Mouse (Mus musculus): ENCODE measurements around the gene Sv2c. TPM values are rescaled to one million over a fixed set of nuclear protein-coding genes. Genes with fewer than 3 reads are reported as not detected.
"Not testable (repeated sequence)": the region's sequence is repeated elsewhere in the genome, so short reads cannot be mapped to it uniquely, and the experiment has no call there.

The Sv2c gene
- total RNA-seq, 1 experiment from 2014 or later: not detected

DNA sequence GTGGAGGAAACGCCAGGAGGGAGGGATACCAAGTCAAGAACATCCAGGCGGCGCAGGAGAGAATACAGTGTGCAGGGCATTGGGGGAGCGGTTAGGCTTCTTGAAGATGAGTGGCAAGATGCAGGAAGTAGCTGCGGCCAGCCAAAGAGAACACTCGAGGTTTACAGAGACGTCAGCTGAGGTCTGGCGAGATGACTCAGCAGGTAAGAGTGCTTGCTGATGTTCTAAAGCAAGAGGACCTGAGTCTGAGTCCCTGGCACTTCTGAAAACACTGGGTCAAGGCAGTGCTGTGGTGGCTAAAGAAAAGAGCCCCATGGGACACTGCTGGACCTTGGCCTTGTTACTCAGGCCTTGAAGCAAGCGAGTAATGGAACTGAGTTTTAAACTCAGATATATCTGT lies 144.2 kb downstream of the Sv2c start:
- peak; percentile 74 for ATAC-seq (replicated peaks; ENCODE audit: insufficient number of reproducible peaks, low FRiP score, low TSS enrichment, poor library complexity, severe bottlenecking)

DNA sequence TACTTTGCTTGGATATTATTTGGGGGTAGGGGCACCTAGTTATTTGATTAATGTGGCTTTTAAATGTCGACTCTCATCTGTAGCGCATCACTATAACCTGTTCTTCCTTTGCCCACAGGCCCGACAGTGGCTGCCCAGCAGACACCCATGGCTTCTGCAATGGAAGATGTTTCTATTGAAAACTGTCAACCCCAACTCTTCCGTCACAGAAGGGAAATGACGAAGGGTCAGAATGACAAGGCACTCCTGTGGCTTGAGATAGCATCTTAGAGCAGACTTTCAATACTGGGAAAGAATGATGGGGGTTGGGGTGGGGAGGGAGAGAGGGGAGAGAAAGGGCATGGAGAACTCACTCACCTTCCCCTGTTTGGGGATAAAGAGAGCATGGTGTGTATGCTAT lies 145.2 kb downstream of the Sv2c start:
- ATAC-seq (replicated peaks; ENCODE audit: insufficient number of reproducible peaks, low FRiP score, low TSS enrichment, poor library complexity, severe bottlenecking): no peak

- ATAC-seq (replicated peaks; ENCODE audit: insufficient number of reproducible peaks, low FRiP score, low TSS enrichment, poor library complexity, severe bottlenecking): no peak
These were observed 146.0 kb downstream of the Sv2c start for GRCm38 (mm10) chr13:95986375-95986774.

GRCm38 (mm10) chr13:95975225-95975624 lies 157.2 kb downstream of the Sv2c start:
- no peak for ATAC-seq (replicated peaks; ENCODE audit: insufficient number of reproducible peaks, low FRiP score, low TSS enrichment, poor library complexity, severe bottlenecking)

DNA sequence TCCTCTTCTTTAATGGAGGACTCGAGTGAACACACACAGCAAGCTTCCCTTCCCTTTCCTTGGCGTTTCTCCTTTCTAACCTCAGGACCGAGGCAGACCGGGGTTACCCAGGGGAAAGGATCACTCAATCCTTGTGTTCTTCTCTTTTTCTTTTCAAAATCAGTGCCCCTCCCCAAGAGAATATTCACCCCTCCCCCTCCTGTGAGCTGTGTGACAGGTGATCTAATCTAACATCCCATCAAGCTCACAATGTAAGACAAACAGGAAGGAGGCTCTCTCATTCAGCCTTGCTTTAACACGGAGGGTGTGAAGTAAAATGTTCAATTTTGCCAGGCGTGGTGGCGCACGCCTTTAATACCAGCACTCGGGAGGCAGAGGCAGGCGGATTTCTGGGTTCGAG lies 158.3 kb downstream of the Sv2c start:
- ATAC-seq (replicated peaks; ENCODE audit: insufficient number of reproducible peaks, low FRiP score, low TSS enrichment, poor library complexity, severe bottlenecking): no peak

DNA sequence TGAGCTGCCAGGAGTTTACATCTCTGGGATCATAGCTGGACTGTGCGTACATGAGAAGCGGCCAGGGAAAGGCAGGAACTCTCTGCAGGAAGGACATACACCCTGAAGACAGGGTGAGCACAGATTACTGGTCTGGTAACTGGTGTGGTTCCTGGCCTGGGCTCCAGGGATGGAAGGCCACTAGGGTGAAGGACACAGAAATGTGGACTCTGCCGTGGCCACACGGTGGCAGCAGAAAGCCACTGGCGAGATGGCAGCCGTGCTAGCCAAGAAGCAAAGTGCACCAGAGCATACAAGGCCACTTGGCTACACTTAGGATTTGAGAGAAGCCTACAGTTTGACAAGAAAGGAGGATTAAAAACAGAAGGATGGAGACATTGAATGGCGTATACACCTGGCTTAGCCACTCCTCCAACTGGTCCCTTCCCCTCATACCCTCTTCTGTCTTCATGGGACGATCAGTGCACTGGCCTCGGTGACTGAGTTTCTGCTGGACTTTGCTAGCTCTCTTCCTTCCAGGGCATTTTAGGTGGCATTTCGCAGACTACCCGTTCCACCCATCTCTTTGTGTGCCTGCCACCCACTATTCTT lies 158.9 kb downstream of the Sv2c start:
- ATAC-seq (replicated peaks; ENCODE audit: insufficient number of reproducible peaks, low FRiP score, low TSS enrichment, poor library complexity, severe bottlenecking): peak; percentile 72

GRCm38 (mm10) chr13:95968031-95968430 lies 164.3 kb downstream of the Sv2c start:
- not testable (repeated sequence) for ATAC-seq (replicated peaks; ENCODE audit: insufficient number of reproducible peaks, low FRiP score, low TSS enrichment, poor library complexity, severe bottlenecking)

DNA sequence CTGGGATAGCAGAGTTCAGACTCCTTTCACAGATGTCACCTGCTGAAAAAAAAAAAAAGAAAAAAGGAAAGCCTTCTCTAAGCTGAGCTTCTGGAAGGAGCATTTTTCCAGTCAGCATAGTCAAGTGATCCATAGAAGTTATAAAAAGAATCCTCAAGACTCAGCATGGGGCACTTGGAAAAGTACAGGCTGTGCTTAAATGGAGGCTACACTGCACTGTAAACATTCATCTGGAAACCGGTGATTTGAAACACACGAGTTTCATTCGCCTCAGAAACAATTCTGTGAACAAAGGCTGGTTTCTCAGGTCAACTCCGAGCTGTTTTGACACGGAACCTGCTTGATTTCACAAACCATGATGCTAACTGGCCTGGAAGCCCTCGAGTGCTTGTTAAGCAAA lies 165.6 kb downstream of the Sv2c start:
- no peak for ATAC-seq (replicated peaks; ENCODE audit: insufficient number of reproducible peaks, low FRiP score, low TSS enrichment, poor library complexity, severe bottlenecking)

DNA sequence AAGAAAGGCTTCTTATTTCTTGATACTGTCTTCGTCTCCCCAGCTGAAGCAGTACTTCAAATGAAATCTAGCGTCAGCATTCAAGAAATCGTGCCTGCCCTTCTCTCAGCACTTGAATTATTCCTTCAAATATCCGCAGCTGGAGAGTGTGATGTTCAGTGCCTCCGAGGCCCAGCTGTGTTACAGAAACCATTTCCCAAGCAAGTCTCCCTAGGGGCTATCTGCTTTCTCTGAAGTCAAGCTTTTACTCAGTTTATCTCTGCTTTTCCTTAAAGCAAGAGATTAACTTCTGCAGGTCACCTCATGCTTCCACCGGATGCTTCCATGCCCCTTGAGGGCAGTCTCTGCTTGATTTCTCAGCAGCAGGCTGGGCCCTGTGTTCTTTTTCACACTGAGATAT lies 166.8 kb downstream of the Sv2c start:
- ATAC-seq (replicated peaks; ENCODE audit: insufficient number of reproducible peaks, low FRiP score, low TSS enrichment, poor library complexity, severe bottlenecking): no peak

GRCm38 (mm10) chr13:95965162-95965561 lies 167.2 kb downstream of the Sv2c start:
- no peak for ATAC-seq (replicated peaks; ENCODE audit: insufficient number of reproducible peaks, low FRiP score, low TSS enrichment, poor library complexity, severe bottlenecking)

DNA sequence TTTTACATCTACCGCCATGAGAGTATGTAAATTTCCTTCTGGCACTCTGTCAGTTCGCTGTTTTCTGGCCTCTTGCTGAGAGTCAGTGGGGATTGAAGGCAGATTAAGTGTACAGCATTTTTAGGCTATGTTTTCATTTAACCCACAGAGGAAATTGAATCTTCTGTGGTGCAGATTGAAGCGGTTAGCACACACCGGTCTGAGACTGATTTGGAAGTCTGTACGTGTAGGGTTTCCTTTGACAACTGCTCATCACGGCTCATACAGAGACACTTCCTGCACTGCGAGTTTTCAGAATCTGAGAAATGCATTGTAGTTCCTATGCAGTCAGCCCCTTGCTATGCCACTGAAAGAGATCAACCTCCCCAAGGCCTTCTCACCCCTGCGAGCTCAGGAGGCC lies 168.2 kb downstream of the Sv2c start:
- ATAC-seq (replicated peaks; ENCODE audit: insufficient number of reproducible peaks, low FRiP score, low TSS enrichment, poor library complexity, severe bottlenecking): no peak

DNA sequence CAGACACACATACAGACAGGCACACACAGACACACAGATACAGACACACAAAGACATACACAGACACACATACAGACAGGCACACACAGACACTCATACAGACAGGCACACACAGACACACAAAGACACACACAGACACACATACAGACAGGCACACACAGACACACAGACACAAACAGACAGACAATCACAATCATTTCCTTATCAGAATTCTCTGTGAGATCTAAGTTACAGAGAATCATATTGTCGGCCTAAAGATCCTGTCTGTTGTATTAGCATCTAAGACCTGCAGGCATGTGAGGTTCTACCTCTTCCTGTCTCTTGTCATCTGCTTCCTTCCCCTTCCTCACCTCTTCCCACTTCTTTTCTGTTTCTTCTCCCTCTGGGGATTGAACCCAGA lies 168.7 kb downstream of the Sv2c start:
- ATAC-seq (replicated peaks; ENCODE audit: insufficient number of reproducible peaks, low FRiP score, low TSS enrichment, poor library complexity, severe bottlenecking): no peak

DNA sequence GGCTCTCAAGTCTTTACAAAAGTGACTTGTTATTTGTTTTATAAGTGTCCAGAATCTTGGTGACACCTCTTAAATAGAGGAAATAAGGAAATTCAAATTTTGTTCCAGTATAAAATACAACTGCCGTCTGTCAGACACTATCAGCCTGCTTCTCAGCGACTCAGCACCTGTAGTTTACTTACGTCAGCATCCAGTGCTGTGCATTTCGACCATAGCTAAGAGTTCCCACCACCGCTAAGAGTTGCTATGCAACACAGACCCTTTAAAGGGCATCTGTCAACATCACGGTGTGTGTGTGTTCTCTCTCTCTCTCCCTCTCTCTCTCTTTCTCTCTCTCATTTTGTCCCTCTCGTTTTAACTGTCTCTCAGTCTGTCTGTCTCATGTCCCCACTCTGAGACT lies 170.5 kb downstream of the Sv2c start:
- no peak for ATAC-seq (replicated peaks; ENCODE audit: insufficient number of reproducible peaks, low FRiP score, low TSS enrichment, poor library complexity, severe bottlenecking)

DNA sequence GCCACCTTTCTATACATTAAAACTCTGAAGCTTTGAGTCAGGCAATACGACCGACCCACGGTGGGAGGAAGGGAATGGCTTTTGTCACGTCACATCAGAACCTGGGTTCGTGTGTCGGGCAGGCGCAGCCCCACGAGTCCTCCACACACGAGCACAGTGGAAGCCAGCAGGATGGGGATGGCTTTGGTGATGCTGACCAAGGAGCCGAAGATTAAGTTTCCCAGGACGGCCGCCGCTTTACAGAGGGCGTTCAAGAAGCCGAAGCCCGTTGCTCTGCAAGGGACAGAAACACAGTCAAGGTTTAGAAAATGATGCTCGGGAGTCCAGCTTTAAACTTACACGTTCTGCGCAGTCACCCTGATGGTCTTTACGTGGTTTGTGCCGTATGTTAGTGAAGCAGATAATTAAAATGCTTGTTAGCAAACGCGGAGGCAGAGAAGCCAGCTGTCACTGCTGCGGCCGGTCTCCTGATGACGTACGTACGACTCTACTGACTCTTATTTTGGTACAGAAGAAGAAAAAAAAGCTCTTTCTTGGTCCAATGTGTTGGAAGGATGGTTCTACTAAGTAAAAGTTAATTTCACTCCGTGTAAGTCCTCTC lies 171.1 kb downstream of the Sv2c start:
- ATAC-seq (replicated peaks; ENCODE audit: insufficient number of reproducible peaks, low FRiP score, low TSS enrichment, poor library complexity, severe bottlenecking): 0 out of 2 replicates have a peak, but pooled peaks have one; percentile 19

GRCm38 (mm10) chr13:95960477-95961185 lies 171.7 kb downstream of the Sv2c start:
- ATAC-seq (replicated peaks; ENCODE audit: insufficient number of reproducible peaks, low FRiP score, low TSS enrichment, poor library complexity, severe bottlenecking): no peak

- no peak for ATAC-seq (replicated peaks; ENCODE audit: insufficient number of reproducible peaks, low FRiP score, low TSS enrichment, poor library complexity, severe bottlenecking)
These were observed 172.5 kb downstream of the Sv2c start for GRCm38 (mm10) chr13:95959651-95960476.

DNA sequence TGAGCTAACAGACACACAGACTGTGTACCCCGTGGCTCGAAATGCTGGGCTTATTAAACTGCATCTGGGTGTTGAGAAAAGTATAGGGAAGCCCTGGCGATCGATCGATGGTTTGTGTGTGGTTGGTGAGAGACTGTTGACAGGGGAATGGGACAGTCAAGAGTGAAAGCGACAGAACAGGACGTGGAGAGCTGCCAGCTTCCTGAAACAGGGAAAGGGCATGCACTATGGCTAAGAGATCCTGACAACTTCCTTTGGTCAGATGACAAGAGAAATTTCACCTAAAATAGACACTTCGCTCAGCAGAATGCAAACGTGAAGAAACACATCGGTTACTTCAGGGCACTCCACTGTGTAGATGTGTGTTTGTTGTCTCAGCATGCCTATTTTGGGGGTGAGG lies 175.2 kb downstream of the Sv2c start:
- no peak for ATAC-seq (replicated peaks; ENCODE audit: insufficient number of reproducible peaks, low FRiP score, low TSS enrichment, poor library complexity, severe bottlenecking)

- ATAC-seq (replicated peaks; ENCODE audit: insufficient number of reproducible peaks, low FRiP score, low TSS enrichment, poor library complexity, severe bottlenecking): no peak
These were observed 176.0 kb downstream of the Sv2c start for GRCm38 (mm10) chr13:95956327-95956781.

DNA sequence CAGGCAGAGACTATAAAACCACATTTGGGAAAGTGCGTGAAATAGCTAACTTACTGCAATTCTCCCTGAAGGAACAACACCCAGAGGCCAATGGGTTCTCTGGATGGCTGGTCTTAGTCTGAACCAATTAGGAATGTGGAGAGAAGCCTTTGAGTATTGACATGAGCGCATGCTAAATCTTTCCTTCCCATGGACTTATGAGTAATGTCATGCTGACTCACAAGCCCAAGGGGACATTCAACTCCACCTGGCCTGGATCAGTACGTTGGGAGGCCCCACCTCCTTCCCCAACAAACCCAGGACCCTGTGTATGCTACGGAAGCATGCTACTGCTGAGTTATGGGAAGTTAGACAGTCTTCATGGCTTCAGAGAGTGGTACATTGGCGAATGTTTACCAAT lies 177.2 kb downstream of the Sv2c start:
- ATAC-seq (replicated peaks; ENCODE audit: insufficient number of reproducible peaks, low FRiP score, low TSS enrichment, poor library complexity, severe bottlenecking): no peak
